Mouse (Mus musculus): Measurements from ENCODE around the gene Atp2b2. TPM values are rescaled to one million over a fixed set of nuclear protein-coding genes. Genes with fewer than 3 reads are reported as not detected.
A peak's percentile ranks its signal among the peaks of the same experiment; 100 is the strongest.

The Atp2b2 gene
- polyA plus RNA-seq, 1 experiment from 2014 or later: 0.09 TPM

DNA sequence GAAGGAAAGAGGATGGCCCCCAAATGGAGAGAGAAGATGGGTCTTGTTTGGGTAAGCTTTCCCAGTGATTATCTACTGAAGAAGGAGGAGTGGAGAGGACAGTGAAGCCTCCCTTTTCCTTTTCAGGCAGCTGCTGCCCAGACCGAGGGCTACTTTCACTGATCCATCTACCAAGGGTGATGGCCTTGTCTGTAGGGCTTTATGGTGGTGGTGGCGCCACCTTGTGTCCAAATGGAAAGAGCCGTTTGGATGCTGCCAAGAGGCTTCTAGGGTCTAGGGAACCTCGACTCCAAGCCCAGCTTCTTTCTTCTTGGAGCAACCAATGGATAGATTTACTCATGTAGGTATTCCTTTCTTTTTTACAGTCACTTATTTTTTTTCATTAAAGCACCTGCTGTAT is 29.2 kb upstream of the Atp2b2 start:
- Histone ChIP-seq H3K27me3 (ENCODE audit: insufficient read depth, low read length) (no peaks in the 10 kb centered on the region), H3K36me3 (ENCODE audit: insufficient read depth) (no peaks in the 10 kb centered on the region), H3K9ac (no peak overlapping the region), H3K27ac (ENCODE audit: low read depth) (no peak overlapping the region), H3K4me3 (ENCODE audit: low read depth, low read length) (no peak overlapping the region), H3K4me1 (ENCODE audit: insufficient read depth) (no peaks in the 10 kb centered on the region), H3K4me2 (no peak overlapping the region), H3K9me3 (ENCODE audit: low read depth, low read length) (no peaks in the 10 kb centered on the region)
- TF ChIP-seq CTCF (IDR thresholded peaks at IDR 0.05; ENCODE audit: low read depth): peak; percentile 71
- 2% methylated on average over 4 of the region's 4 CpGs for WGBS
- ATAC-seq (ENCODE audit: insufficient read depth) (no peak), DNase-seq (peak; percentile 79)

DNA sequence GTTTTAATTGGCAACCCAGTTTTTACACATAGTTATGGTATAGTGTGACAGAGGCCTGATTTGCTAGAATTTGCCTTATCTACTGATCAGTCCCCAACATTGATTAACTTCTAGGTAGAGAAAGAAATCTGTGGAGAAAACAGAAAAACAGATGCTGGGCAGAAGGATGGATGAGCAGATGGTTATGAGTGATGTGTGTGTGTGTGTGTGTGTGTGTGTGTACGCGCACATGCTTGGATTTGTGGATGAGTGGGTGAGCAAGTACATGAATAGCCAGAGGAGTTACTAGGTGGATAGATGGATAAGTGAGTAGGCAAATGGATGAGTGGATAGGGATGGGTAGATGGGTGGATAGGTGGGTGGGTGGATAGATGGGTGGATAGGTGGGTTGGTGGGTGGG is 20.7 kb upstream of the Atp2b2 start:
- H3K4me2 ChIP-seq: no peak overlapping the region
- no peak for TF ChIP-seq CTCF (IDR thresholded peaks at IDR 0.05; ENCODE audit: low read depth)
- no peak overlapping the region for H3K27ac ChIP-seq (ENCODE audit: low read depth)
- no peaks in the 10 kb centered on the region for H3K4me1 ChIP-seq (ENCODE audit: insufficient read depth)
- no peaks in the 10 kb centered on the region for H3K9me3 ChIP-seq (ENCODE audit: low read depth, low read length)
- no peak overlapping the region for H3K4me3 ChIP-seq (ENCODE audit: low read depth, low read length)
- no peaks in the 10 kb centered on the region for H3K36me3 ChIP-seq (ENCODE audit: insufficient read depth)
- no peak for ATAC-seq (ENCODE audit: insufficient read depth)
- no peak for DNase-seq
- H3K9ac ChIP-seq: no peak overlapping the region
- WGBS: 81% methylated on average over 2 of the region's 2 CpGs
- H3K27me3 ChIP-seq (ENCODE audit: insufficient read depth, low read length): no peaks in the 10 kb centered on the region

DNA sequence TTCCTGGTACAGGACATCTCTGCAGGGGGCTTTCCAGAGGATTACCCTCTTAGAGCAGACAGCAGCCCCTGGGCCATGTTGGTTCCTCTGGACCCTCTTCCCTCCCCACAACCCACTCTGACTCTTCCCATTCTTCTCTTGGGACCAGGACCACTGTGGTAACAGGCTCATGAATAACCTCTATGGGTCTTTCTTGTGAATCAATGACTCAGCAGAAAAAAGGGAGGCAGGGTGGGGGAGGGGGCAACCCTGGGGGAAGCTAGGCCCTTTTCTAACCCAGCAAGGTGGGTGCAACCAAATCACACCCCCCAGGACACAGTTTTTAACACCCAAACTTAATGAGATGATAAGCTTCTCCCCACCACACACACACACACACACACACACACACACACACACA is 20.3 kb upstream of the Atp2b2 start:
- H3K4me3 ChIP-seq (ENCODE audit: low read depth, low read length): no peak overlapping the region
- H3K9ac ChIP-seq: no peak overlapping the region
- no peaks in the 10 kb centered on the region for H3K9me3 ChIP-seq (ENCODE audit: low read depth, low read length)
- ATAC-seq (ENCODE audit: insufficient read depth): no peak
- H3K27me3 ChIP-seq (ENCODE audit: insufficient read depth, low read length): no peaks in the 10 kb centered on the region
- no peak for TF ChIP-seq CTCF (IDR thresholded peaks at IDR 0.05; ENCODE audit: low read depth)
- no peaks in the 10 kb centered on the region for H3K36me3 ChIP-seq (ENCODE audit: insufficient read depth)
- H3K27ac ChIP-seq (ENCODE audit: low read depth): no peak overlapping the region
- H3K4me2 ChIP-seq: no peak overlapping the region
- DNase-seq: no peak
- no peaks in the 10 kb centered on the region for H3K4me1 ChIP-seq (ENCODE audit: insufficient read depth)

DNA sequence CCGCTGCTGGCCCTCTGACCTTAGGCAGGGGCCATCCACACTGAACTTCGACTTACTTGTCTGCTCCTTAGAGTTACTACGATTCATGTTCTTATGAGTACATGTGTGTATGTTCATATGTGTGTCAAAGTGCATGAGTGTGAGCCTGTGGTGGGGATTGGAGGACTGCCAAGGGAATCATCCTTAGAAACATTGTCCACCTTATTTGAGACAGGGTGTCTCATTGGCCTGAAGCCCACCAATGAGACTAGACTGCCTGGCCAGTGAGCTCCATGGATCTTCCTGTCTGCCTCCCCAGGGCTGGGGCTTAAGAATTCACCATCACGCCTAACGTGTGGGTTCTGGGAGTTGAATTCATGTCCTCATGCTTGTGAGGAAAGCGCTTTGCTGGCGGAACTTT is 16.8 kb upstream of the Atp2b2 start:
- no peak for ATAC-seq (ENCODE audit: insufficient read depth)
- DNase-seq: no peak
- Histone ChIP-seq H3K4me1 (ENCODE audit: insufficient read depth) (no peaks in the 10 kb centered on the region), H3K36me3 (ENCODE audit: insufficient read depth) (no peaks in the 10 kb centered on the region), H3K4me2 (no peak overlapping the region), H3K27ac (ENCODE audit: low read depth) (no peak overlapping the region), H3K9ac (no peak overlapping the region), H3K4me3 (ENCODE audit: low read depth, low read length) (no peak overlapping the region), H3K9me3 (ENCODE audit: low read depth, low read length) (no peaks in the 10 kb centered on the region), H3K27me3 (ENCODE audit: insufficient read depth, low read length) (no peaks in the 10 kb centered on the region)
- no peak for TF ChIP-seq CTCF (IDR thresholded peaks at IDR 0.05; ENCODE audit: low read depth)
- WGBS: 75% methylated on average over 7 of the region's 7 CpGs

DNA sequence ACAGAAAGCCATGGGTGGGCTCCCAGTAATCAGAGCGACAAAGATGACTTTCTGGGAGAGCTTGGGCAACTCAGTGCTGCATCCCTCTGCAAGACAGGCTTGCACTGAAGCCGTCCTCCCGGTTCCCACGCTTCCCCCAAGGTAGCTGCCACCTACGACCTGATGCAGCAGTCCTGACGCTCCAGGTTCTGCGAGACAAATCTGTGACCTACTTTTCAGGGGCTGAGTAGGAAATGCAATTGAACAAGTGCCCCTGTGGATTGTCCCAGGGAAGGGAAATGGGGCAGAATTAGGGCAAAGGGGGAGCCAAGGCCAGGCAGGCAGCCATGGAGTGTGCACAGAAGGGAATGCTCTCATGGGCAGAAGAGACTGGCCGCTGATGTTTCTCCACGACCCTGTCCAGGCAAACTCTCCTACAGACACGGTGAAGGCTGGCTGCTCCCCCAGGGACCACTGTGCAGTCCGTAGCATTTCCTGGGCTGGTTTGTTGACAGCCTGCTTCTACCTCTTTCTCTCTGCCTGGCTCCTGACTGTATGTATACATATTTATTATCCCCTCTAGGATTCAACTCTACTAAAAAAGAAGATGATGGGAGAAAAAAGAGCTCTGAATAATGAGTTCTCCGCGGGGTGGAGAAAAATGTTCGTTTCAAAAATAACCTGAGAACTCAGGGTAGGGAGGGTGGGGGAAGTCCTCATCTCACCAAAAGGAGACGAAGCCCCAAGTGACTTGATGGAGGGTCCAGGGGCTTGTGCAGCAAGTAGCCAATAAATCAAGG is 15.8 kb upstream of the Atp2b2 start:
- ATAC-seq (ENCODE audit: insufficient read depth) (no peak), DNase-seq (no peak)
- H3K27ac ChIP-seq (ENCODE audit: low read depth): no peak overlapping the region
- TF ChIP-seq CTCF (IDR thresholded peaks at IDR 0.05; ENCODE audit: low read depth): no peak
- WGBS: 51% methylated on average over 15 of the region's 15 CpGs
- no peaks in the 10 kb centered on the region for H3K9me3 ChIP-seq (ENCODE audit: low read depth, low read length)
- H3K4me1 ChIP-seq (ENCODE audit: insufficient read depth): no peaks in the 10 kb centered on the region
- H3K9ac ChIP-seq: no peak overlapping the region
- no peaks in the 10 kb centered on the region for H3K27me3 ChIP-seq (ENCODE audit: insufficient read depth, low read length)
- no peak overlapping the region for H3K4me2 ChIP-seq
- no peaks in the 10 kb centered on the region for H3K36me3 ChIP-seq (ENCODE audit: insufficient read depth)
- no peak overlapping the region for H3K4me3 ChIP-seq (ENCODE audit: low read depth, low read length)

DNA sequence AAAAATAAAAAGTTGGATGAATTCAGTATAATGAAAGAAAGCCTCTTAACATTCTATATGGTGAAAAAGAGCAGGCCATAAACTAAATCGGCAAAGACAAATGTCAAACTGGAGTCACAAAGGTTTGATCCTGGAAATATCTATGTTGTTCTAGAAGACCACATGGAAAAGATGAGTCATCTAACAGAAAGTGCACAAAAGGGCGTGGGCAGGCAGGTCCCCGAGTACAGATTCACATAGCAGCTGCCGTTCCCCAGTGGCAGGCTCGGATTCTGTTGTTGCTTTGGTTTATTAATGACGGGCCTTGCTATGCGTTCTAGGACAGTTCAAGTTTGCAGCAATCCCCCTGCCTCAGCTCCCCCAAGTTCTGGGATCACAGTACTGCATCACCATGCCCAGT is 12.9 kb upstream of the Atp2b2 start:
- no peaks in the 10 kb centered on the region for H3K9me3 ChIP-seq (ENCODE audit: low read depth, low read length)
- no peaks in the 10 kb centered on the region for H3K4me1 ChIP-seq (ENCODE audit: insufficient read depth)
- no peak for TF ChIP-seq CTCF (IDR thresholded peaks at IDR 0.05; ENCODE audit: low read depth)
- no peak overlapping the region for H3K4me2 ChIP-seq
- DNase-seq (no peak), ATAC-seq (ENCODE audit: insufficient read depth) (no peak)
- H3K27ac ChIP-seq (ENCODE audit: low read depth): no peak overlapping the region
- no peak overlapping the region for H3K9ac ChIP-seq
- H3K36me3 ChIP-seq (ENCODE audit: insufficient read depth): no peaks in the 10 kb centered on the region
- 79% methylated on average over 7 of the region's 7 CpGs for WGBS
- H3K4me3 ChIP-seq (ENCODE audit: low read depth, low read length): no peak overlapping the region
- H3K27me3 ChIP-seq (ENCODE audit: insufficient read depth, low read length): no peaks in the 10 kb centered on the region

DNA sequence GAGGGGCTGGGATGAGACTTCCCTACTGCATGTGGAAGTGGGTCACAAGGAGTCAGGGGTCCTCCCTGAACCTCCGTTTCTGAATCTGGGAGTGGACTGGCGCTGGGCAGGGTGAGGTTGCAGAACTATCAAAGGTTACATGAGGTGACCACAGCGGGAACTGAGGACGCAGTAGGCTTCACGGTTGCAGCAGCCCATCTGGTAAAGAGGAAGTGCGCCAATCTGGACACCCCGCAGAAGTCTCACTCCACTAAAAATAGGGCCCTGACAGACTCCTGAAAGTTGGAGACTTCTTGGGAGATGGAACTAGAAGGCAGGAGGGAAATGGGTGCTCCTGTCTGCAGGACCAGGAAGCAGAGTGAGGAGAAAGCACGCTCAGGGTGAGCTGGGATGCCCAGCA is 2.5 kb upstream of the Atp2b2 start:
- H3K4me3 ChIP-seq (ENCODE audit: low read depth, low read length): no peak overlapping the region
- DNase-seq (no peak), ATAC-seq (ENCODE audit: insufficient read depth) (no peak)
- peaks cover 44% of the 10 kb centered on the region for H3K27me3 ChIP-seq (ENCODE audit: insufficient read depth, low read length)
- H3K9me3 ChIP-seq (ENCODE audit: low read depth, low read length): no peaks in the 10 kb centered on the region
- no peak for TF ChIP-seq CTCF (IDR thresholded peaks at IDR 0.05; ENCODE audit: low read depth)
- no peak overlapping the region for H3K27ac ChIP-seq (ENCODE audit: low read depth)
- H3K36me3 ChIP-seq (ENCODE audit: insufficient read depth): no peaks in the 10 kb centered on the region
- no peak overlapping the region for H3K4me2 ChIP-seq
- H3K4me1 ChIP-seq (ENCODE audit: insufficient read depth): no peaks in the 10 kb centered on the region
- WGBS: 71% methylated on average over 8 of the region's 8 CpGs
- no peak overlapping the region for H3K9ac ChIP-seq

All from lung, embryonic 14.5 days (tissue).